Mouse (Mus musculus) frontal cortex, adult (tissue): ENCODE measurements around the gene Ppm1b.

Experiments
- ATAC-seq: cut with Nextera tagmentation; 2 replicates; pipeline ENCODE4 v1.9.2; 2017; ENCODE audit warnings: mild to moderate bottlenecking, moderate library complexity, mixed read lengths; ENCODE audit not compliant: low TSS enrichment

Gene Ppm1b

GRCm38 (mm10) chr17:84958411-84958911 is 1.9 kb downstream of the Ppm1b start:
- ATAC-seq, result peak; percentile 10; the same call in 1 of the 2 replicates

GRCm38 (mm10) chr17:84958986-84959664 is 2.6 kb downstream of the Ppm1b start:
- no peak for ATAC-seq

GRCm38 (mm10) chr17:84959665-84960020 is 3.1 kb downstream of the Ppm1b start:
- ATAC-seq, result no peak

- ATAC-seq, result no peak
These were observed 3.6 kb downstream of the Ppm1b start for GRCm38 (mm10) chr17:84960136-84960535.

- ATAC-seq, result no peak
These were observed 5.5 kb downstream of the Ppm1b start for GRCm38 (mm10) chr17:84962046-84962445.

- ATAC-seq, result no peak
These were observed 7.1 kb downstream of the Ppm1b start for GRCm38 (mm10) chr17:84963651-84964050.

- no peak for ATAC-seq
These were observed 9.7 kb downstream of the Ppm1b start for GRCm38 (mm10) chr17:84966231-84966630.

GRCm38 (mm10) chr17:84967045-84967444 is 10.5 kb downstream of the Ppm1b start:
- ATAC-seq, result no peak

GRCm38 (mm10) chr17:84969916-84970315 is 13.4 kb downstream of the Ppm1b start:
- ATAC-seq, result no peak

GRCm38 (mm10) chr17:84981721-84982120 is 25.2 kb downstream of the Ppm1b start:
- no peak for ATAC-seq

- no peak for ATAC-seq
These were observed 26.2 kb downstream of the Ppm1b start for GRCm38 (mm10) chr17:84982735-84983134.

GRCm38 (mm10) chr17:84986368-84986767 is 29.8 kb downstream of the Ppm1b start:
- no peak for ATAC-seq

GRCm38 (mm10) chr17:84987834-84988410 is 31.4 kb downstream of the Ppm1b start:
- no peak for ATAC-seq

- ATAC-seq, result no peak
These were observed 32.0 kb downstream of the Ppm1b start for GRCm38 (mm10) chr17:84988514-84988913.

- no peak for ATAC-seq
These were observed 39.3 kb downstream of the Ppm1b start for GRCm38 (mm10) chr17:84995844-84996243.

GRCm38 (mm10) chr17:84997639-84998038 is 41.1 kb downstream of the Ppm1b start:
- ATAC-seq, result no peak

- peak; percentile 44 for ATAC-seq
These were observed 43.1 kb downstream of the Ppm1b start for GRCm38 (mm10) chr17:84999636-85000035.

- ATAC-seq, result no peak
These were observed 56.9 kb downstream of the Ppm1b start for GRCm38 (mm10) chr17:85013485-85013884.

GRCm38 (mm10) chr17:85014632-85015031 is 58.1 kb downstream of the Ppm1b start:
- ATAC-seq, result no peak

GRCm38 (mm10) chr17:85018344-85018743 is 61.8 kb downstream of the Ppm1b start:
- no peak for ATAC-seq

GRCm38 (mm10) chr17:85018794-85019193 is 62.3 kb downstream of the Ppm1b start:
- ATAC-seq, result peak; percentile 76

GRCm38 (mm10) chr17:85020343-85020742 is 63.8 kb downstream of the Ppm1b start:
- ATAC-seq, result no peak
